Mouse (Mus musculus): Measurements from ENCODE around the gene Olfr281. TPM values are rescaled to one million over a fixed set of nuclear protein-coding genes. Genes with fewer than 3 reads are reported as not detected.
"Not testable (repeated sequence)": the region's sequence is repeated elsewhere in the genome, so short reads cannot be mapped to it uniquely, and the experiment has no call there.

Olfr281 gene
- polyA plus RNA-seq (2015; fragmentation: Nextera tagmentation; extraction: Ambion mirVana) = not detected in 2 replicates

DNA sequence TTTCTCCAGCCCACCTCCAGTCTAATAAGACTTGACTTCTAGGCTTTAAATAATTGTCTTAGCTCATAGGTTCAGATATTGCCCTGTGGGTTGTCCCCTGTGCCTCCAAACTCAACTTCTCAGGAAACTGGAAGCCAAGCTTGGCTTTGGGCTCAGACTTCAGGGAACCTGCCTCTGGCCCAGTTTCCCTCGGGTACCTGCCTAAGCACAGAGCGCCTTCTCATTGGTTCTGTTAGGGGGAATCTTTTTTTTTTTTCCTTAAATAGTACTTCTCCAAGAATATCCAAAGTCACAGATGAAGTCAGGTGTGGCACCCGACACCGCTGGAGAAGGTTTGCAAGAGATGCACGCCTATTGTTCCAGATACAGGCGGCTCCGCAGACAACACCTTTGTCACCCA lies at the start of gene Olfr281:
TSS of gene Olfr281 (plus strand) at position 301 of the 400 bp plus-strand sequence.
- 80% methylated on average over 7 of the region's 7 CpGs for WGBS
- H3K4me1 ChIP-seq (replicated peaks) = no peaks in the 10 kb centered on the region
- no peak within 1 kb of the TSS for H3K4me3 ChIP-seq
- H3K9ac ChIP-seq = no peak within 1 kb of the TSS
- H3K27ac ChIP-seq = no peak within 1 kb of the TSS
- no peaks in the 10 kb centered on the region for H3K9me3 ChIP-seq (replicated peaks)
- no peaks in the 10 kb centered on the region for H3K36me3 ChIP-seq
- ATAC-seq (replicated peaks; ENCODE audit: insufficient number of reproducible peaks, insufficient read depth, low FRiP score, low read depth) = no peak
- no peaks in the 10 kb centered on the region for H3K27me3 ChIP-seq
- no peak within 1 kb of the TSS for H3K4me2 ChIP-seq

DNA sequence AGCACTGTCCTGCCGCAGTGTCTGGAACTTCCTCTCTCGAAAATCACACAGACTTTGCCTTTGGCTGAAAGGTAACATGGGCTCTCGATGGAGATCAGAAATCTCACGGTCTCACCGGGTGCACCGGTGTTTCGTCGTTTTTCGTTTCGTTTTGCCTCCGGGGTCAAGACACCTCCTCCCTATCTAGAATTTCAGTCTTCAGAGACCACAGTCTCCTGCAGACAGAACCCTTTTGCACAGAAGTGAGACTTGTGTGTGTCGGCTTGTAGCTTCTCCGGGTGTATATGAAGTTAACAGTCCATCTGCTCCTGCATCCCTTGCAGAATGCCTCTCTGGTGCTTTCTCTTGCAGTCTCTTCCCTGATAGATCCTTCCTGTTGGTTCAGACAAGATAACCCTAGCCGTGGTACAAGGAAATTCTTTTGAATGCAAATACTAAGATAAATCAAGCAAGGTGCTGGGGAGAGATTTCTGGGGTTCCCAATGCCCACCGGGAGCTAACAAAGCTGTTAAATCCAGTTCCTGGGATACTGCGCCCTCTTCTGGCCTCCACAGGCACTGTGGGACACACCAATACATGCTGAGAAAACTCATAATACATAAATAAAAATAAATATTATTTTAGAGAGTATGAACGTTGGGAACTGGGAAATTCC lies 43.9 kb upstream of the Olfr281 start:
- WGBS = 64% methylated on average over 17 of the region's 17 CpGs
- H3K4me1 ChIP-seq (replicated peaks) = no peaks in the 10 kb centered on the region
- no peaks in the 10 kb centered on the region for H3K9me3 ChIP-seq (replicated peaks)
- ATAC-seq (replicated peaks; ENCODE audit: insufficient number of reproducible peaks, insufficient read depth, low FRiP score, low read depth) = no peak
- H3K4me3 ChIP-seq = no peak overlapping the region
- no peak overlapping the region for H3K4me2 ChIP-seq
- H3K27me3 ChIP-seq = no peaks in the 10 kb centered on the region
- H3K9ac ChIP-seq = no peak overlapping the region
- H3K36me3 ChIP-seq = no peaks in the 10 kb centered on the region
- H3K27ac ChIP-seq = no peak overlapping the region

GRCm38 (mm10) chr15:98409635-98410034 lies 42.8 kb upstream of the Olfr281 start:
- Histone ChIP-seq H3K4me2 (no peak overlapping the region), H3K4me1 (replicated peaks) (no peaks in the 10 kb centered on the region), H3K27me3 (no peaks in the 10 kb centered on the region), H3K9ac (no peak overlapping the region), H3K27ac (no peak overlapping the region), H3K9me3 (replicated peaks) (no peaks in the 10 kb centered on the region), H3K4me3 (no peak overlapping the region), H3K36me3 (no peaks in the 10 kb centered on the region)
- 86% methylated on average over 2 of the region's 2 CpGs for WGBS
- no peak for ATAC-seq (replicated peaks; ENCODE audit: insufficient number of reproducible peaks, insufficient read depth, low FRiP score, low read depth)

GRCm38 (mm10) chr15:98410249-98410648 lies 42.1 kb upstream of the Olfr281 start:
- 81% methylated on average over 9 of the region's 9 CpGs for WGBS
- Histone ChIP-seq H3K4me2 (no peak overlapping the region), H3K27me3 (no peaks in the 10 kb centered on the region), H3K4me1 (replicated peaks) (no peaks in the 10 kb centered on the region), H3K36me3 (no peaks in the 10 kb centered on the region), H3K27ac (no peak overlapping the region), H3K9ac (no peak overlapping the region), H3K4me3 (no peak overlapping the region), H3K9me3 (replicated peaks) (no peaks in the 10 kb centered on the region)
- no peak for ATAC-seq (replicated peaks; ENCODE audit: insufficient number of reproducible peaks, insufficient read depth, low FRiP score, low read depth)

DNA sequence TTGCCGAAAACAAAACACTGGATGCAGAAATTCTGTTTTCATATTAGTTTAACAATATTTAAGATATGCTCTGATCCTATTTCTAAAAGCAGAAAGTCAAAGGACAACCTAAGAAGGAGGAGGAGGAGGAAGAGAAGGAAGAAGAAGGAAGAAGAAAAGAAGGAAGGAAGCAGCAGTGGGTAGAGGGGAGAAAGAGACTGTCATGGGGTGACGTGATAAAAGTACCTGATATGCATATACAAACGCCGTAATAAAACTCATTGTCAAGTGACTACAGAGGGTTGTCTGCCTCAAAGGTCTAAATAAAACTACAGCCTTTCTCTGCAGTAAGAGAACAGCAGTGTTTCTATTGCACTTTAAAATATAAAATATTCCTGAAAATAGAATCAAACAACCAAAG lies 36.4 kb upstream of the Olfr281 start:
- no peak for ATAC-seq (replicated peaks; ENCODE audit: insufficient number of reproducible peaks, insufficient read depth, low FRiP score, low read depth)
- H3K4me3 ChIP-seq = no peak overlapping the region
- H3K9ac ChIP-seq = no peak overlapping the region
- H3K27ac ChIP-seq = no peak overlapping the region
- no peak overlapping the region for H3K4me2 ChIP-seq
- H3K9me3 ChIP-seq (replicated peaks) = no peaks in the 10 kb centered on the region
- H3K36me3 ChIP-seq = no peaks in the 10 kb centered on the region
- no peaks in the 10 kb centered on the region for H3K27me3 ChIP-seq
- 67% methylated on average over 4 of the region's 4 CpGs for WGBS
- H3K4me1 ChIP-seq (replicated peaks) = no peaks in the 10 kb centered on the region

- H3K4me1 ChIP-seq (replicated peaks); H3K4me3 ChIP-seq; H3K27me3 ChIP-seq; H3K9me3 ChIP-seq (replicated peaks); H3K4me2 ChIP-seq; H3K9ac ChIP-seq; H3K36me3 ChIP-seq; H3K27ac ChIP-seq; ATAC-seq (replicated peaks; ENCODE audit: insufficient number of reproducible peaks, insufficient read depth, low FRiP score, low read depth): not testable (repeated sequence)
Measured at GRCm38 (mm10) chr15:98416802-98417201, 35.6 kb upstream of the Olfr281 start.

- not testable (repeated sequence) for H3K4me2 ChIP-seq; H3K9me3 ChIP-seq (replicated peaks); H3K9ac ChIP-seq; H3K36me3 ChIP-seq; ATAC-seq (replicated peaks; ENCODE audit: insufficient number of reproducible peaks, insufficient read depth, low FRiP score, low read depth); H3K4me1 ChIP-seq (replicated peaks); H3K27me3 ChIP-seq; H3K4me3 ChIP-seq; H3K27ac ChIP-seq
- 49% methylated on average over 2 of the region's 3 CpGs for WGBS
Measured at GRCm38 (mm10) chr15:98417285-98417684, 35.1 kb upstream of the Olfr281 start.

DNA sequence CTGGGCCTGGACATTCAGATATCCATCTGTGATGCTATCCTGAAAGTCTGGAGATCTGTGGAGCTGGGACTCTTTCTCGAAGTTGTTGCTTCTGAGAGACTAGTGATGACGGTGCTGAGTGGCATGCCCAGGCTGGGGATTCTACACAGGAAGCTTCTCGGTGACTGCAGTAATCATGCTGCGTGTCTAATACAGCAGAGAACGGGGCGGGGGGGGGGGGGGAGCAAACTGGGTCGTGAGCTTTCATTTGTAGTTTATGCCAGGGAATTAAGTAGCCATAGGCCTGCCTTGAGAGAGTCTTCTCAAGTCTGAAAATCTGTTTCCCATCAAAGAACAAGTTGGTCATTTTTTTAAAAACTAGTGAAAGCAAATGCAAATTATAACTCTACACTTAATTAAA lies 34.3 kb upstream of the Olfr281 start:
- H3K9me3 ChIP-seq (replicated peaks) = no peaks in the 10 kb centered on the region
- no peak overlapping the region for H3K4me3 ChIP-seq
- no peak for ATAC-seq (replicated peaks; ENCODE audit: insufficient number of reproducible peaks, insufficient read depth, low FRiP score, low read depth)
- no peaks in the 10 kb centered on the region for H3K36me3 ChIP-seq
- no peak overlapping the region for H3K27ac ChIP-seq
- no peaks in the 10 kb centered on the region for H3K27me3 ChIP-seq
- H3K4me2 ChIP-seq = no peak overlapping the region
- no peaks in the 10 kb centered on the region for H3K4me1 ChIP-seq (replicated peaks)
- WGBS = 66% methylated on average over 7 of the region's 7 CpGs
- no peak overlapping the region for H3K9ac ChIP-seq

DNA sequence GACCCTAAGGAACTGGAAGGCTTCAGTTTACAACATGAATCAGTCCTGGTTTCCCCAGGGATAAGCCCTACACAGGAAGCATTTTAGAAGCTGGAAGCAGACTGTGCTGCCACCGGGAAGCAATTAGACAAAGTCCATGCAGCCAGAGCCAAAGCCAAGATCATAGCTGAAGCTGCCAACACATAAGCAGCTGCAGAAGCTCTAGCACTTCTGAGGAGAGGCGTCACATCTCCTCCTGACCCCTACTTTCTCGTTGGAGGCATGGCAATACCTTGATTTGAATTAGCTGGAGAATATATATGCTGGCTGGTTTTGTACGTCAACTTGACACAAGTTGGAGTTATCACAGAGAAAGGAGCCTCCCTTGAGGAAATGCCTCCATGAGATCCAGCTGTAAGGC lies 31.5 kb upstream of the Olfr281 start:
- Histone ChIP-seq H3K9me3 (replicated peaks) (no peaks in the 10 kb centered on the region), H3K27ac (no peak overlapping the region), H3K27me3 (no peaks in the 10 kb centered on the region), H3K4me2 (no peak overlapping the region), H3K36me3 (no peaks in the 10 kb centered on the region), H3K4me3 (no peak overlapping the region), H3K9ac (no peak overlapping the region), H3K4me1 (replicated peaks) (no peaks in the 10 kb centered on the region)
- ATAC-seq (replicated peaks; ENCODE audit: insufficient number of reproducible peaks, insufficient read depth, low FRiP score, low read depth) = no peak
- 49% methylated on average over 4 of the region's 4 CpGs for WGBS

GRCm38 (mm10) chr15:98424326-98424725 lies 28.1 kb upstream of the Olfr281 start:
- H3K4me2 ChIP-seq = no peak overlapping the region
- H3K4me1 ChIP-seq (replicated peaks) = no peaks in the 10 kb centered on the region
- no peak overlapping the region for H3K4me3 ChIP-seq
- H3K27me3 ChIP-seq = no peaks in the 10 kb centered on the region
- ATAC-seq (replicated peaks; ENCODE audit: insufficient number of reproducible peaks, insufficient read depth, low FRiP score, low read depth) = no peak
- no peak overlapping the region for H3K27ac ChIP-seq
- no peaks in the 10 kb centered on the region for H3K9me3 ChIP-seq (replicated peaks)
- no peaks in the 10 kb centered on the region for H3K36me3 ChIP-seq
- H3K9ac ChIP-seq = no peak overlapping the region
- WGBS = 71% methylated on average over 14 of the region's 14 CpGs

- Histone ChIP-seq H3K27me3 (no peaks in the 10 kb centered on the region), H3K36me3 (no peaks in the 10 kb centered on the region), H3K4me3 (no peak overlapping the region), H3K9me3 (replicated peaks) (no peaks in the 10 kb centered on the region), H3K4me2 (no peak overlapping the region), H3K9ac (no peak overlapping the region), H3K4me1 (replicated peaks) (no peaks in the 10 kb centered on the region), H3K27ac (no peak overlapping the region)
- ATAC-seq (replicated peaks; ENCODE audit: insufficient number of reproducible peaks, insufficient read depth, low FRiP score, low read depth) = no peak
- 46% methylated on average over 6 of the region's 6 CpGs for WGBS
Measured at GRCm38 (mm10) chr15:98424753-98425152, 27.6 kb upstream of the Olfr281 start.

GRCm38 (mm10) chr15:98425188-98425587 lies 27.2 kb upstream of the Olfr281 start:
- Histone ChIP-seq H3K36me3 (no peaks in the 10 kb centered on the region), H3K9ac (no peak overlapping the region), H3K4me3 (no peak overlapping the region), H3K27ac (no peak overlapping the region), H3K4me1 (replicated peaks) (no peaks in the 10 kb centered on the region), H3K9me3 (replicated peaks) (no peaks in the 10 kb centered on the region), H3K27me3 (no peaks in the 10 kb centered on the region), H3K4me2 (no peak overlapping the region)
- 79% methylated on average over 7 of the region's 7 CpGs for WGBS
- ATAC-seq (replicated peaks; ENCODE audit: insufficient number of reproducible peaks, insufficient read depth, low FRiP score, low read depth) = no peak
